Mouse (Mus musculus) gastrocnemius, adult 2 months (tissue): ENCODE data around the gene Fam136a. TPM values are rescaled to one million over a fixed set of nuclear protein-coding genes. Genes with fewer than 3 reads are reported as not detected.

ENCODE experiments used
- DNase-seq: peaks from one replicate; pipeline ENCODE4 v3.0.0; 2022
- H3K27ac ChIP-seq: fragments of 200-600 bp; 2 replicates; pipeline ENCODE4 v1.8.1; 2022; ENCODE audit warnings: mild to moderate bottlenecking
- H3K4me3 ChIP-seq: fragments of 200-600 bp; 2 replicates; pipeline ENCODE4 v1.8.1; 2022; ENCODE audit warnings: mild to moderate bottlenecking, moderate library complexity
- CTCF ChIP-seq: fragments of 200-600 bp; IDR thresholded peaks from 2 replicates; pipeline ENCODE4 v1.8.1; 2022; ENCODE audit warnings: antibody characterized with exemption, mild to moderate bottlenecking, moderate library complexity
- intact Hi-C: fragments of 180-260 bp; cut with DNase I; formaldehyde crosslinking; loops from one replicate; pipeline ENCODE4 v1.15.1; 2025
- total RNA-seq, 2 experiments: library from RNA; stranded (reverse); gene quantifications; 2 replicates each; pipeline ENCODE4 v1.2.3; 2021

Fam136a gene
- total RNA-seq, 2 experiments from 2014 or later, result 11.7 to 17.6 TPM

DNA sequence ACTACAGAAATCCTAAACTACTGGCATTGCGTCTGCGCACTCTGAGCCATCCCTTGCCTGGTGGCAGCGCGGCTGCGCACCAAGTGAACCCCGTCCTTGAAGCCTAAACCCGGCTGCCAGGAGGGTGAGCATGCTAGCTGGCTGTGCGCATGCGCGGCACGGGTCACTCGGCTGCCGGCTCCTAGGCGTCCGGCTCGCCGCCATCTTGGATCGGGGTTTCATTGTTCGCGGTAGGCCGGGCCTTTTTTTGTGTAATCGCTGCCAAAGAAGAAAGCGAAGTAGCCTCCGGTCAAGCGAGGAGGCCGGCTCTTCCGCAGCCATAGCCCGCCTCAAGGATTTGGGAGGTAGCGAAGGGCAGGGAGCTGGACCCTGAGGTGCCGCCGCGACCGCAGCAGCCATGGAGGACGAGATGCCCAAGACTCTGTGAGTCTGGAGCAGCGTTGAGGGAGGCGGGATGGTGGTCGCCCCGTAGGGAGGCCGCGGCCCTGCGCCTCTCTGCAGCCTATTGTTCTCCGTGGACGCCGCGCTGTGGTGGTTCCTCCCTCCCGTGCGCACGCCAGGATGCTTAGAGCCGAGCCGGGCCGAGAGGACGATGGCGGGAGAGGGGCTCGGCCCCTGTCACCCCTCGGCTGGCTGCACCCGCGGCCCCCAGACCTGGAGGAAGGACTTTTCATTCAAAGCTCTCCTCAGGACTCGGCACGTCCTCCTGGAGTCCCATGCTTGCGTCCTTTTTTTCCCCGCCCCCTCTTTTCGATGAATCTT lies 38.8 kb downstream of the Fam136a start, which contains the start of gene Tia1:
TSS of gene Tia1 (plus strand) at position 120 of the 762 bp plus-strand sequence.
- peak within 1 kb of the TSS; percentile 81 for H3K4me3 ChIP-seq
- peak within 1 kb of the TSS; percentile 95 for H3K27ac ChIP-seq
- intact Hi-C loops, result loop anchor here (5.0 kb wide), 1 partner anchor 262 kb away; no protein-coding TSS in a partner anchor
- peak; percentile 99 for DNase-seq
- TF ChIP-seq CTCF, result no peak; the same call in 1 of the 2 replicates

DNA sequence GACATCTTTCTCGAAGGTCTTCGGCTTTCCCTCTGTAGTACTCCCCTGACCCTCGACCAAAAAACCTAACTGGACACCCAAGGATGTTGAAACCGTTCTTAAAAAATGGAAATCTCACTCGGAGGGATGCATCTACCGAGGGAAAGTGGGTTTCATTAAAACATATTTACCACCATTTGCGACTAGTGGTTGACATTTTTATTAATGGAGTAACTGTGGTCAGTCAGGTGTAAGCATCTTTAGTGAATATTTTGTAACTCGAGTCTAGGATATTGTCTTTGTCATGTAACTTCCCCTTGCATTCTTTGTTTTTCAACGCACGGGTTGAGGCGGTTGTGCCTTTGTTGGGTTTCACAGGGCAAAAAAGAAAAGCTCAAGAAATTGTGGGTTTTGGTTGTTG lies 39.5 kb downstream of the Fam136a start:
- no peak for TF ChIP-seq CTCF
- intact Hi-C loops, result loop anchor here (5.0 kb wide), 1 partner anchor 263 kb away; no protein-coding TSS in a partner anchor

DNA sequence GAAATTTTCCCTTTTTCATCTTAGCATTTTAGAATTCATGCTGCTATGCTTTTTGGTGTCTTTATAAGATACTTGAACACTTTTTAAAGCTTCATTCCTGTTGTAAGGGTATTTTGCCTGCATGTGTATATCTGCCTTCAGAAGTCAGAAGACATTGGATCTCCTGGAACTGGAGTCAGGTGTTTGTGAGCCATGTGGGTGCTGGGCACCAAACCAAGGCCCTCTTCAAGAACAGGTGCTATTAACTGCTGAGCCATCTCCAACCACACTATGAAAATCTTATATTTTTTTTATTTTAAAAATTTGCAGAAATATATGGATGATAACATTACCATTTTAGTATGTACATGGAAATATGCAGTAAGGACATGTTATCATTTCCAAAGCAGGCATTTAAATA lies 40.9 kb downstream of the Fam136a start:
- intact Hi-C loops, result no loop called here
- Histone ChIP-seq H3K4me3 (peak overlapping the region; percentile 81), H3K27ac (peak overlapping the region; percentile 95)
- no peak for TF ChIP-seq CTCF
- DNase-seq, result peak; percentile 70

More for the DNA sequence above, 39.5 kb downstream of the Fam136a start:
- Histone ChIP-seq H3K4me3 (peak overlapping the region; percentile 81), H3K27ac (peak overlapping the region; percentile 95)
- DNase-seq, result no peak

DNA sequence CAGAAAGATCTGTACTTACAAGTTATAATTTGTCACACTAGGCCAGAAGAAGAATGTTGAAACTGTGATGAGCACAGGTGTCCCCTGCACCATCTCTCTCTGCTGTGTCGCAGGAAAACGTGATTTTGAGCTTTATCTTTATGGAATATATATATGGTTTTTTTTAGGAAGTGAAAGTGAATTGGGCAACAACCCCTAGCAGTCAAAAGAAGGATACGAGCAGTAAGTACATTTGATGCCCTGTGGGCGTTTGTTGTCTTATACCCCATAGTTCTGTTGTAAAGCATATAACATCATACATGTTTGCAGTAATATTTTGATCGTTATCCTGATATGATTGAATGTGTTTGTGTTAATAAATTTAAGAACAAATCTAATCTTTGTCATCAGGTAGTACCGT lies 53.3 kb downstream of the Fam136a start:
- Histone ChIP-seq H3K27ac (no peak overlapping the region), H3K4me3 (no peak overlapping the region)
- no peak for TF ChIP-seq CTCF
- intact Hi-C loops, result no loop called here
- DNase-seq, result no peak

DNA sequence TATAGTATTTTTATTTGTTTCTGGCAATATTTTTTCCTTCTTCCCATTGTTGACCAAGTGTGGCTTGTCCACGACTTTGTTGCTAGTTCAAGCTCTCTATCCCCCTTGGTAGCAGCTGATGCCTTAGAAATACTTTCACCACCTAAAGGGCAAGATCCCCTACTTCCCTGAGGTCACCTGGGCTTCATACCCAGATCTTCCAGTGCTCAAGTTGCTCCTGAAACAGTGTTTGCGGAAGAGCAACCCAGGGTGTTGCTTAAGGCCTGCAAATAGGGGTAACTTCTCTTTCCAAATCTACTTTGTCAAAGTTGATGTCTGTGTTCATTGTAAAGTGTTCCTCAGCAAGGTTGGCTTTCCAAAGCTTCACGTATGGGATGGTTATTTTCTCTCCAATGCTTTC lies 53.8 kb downstream of the Fam136a start:
- H3K27ac ChIP-seq, result no peak overlapping the region
- DNase-seq, result no peak
- intact Hi-C loops, result no loop called here
- TF ChIP-seq CTCF, result no peak
- no peak overlapping the region for H3K4me3 ChIP-seq

Other genes with a start within 250 kb of the Fam136a start
- gene Tgfa, start 170.4 kb upstream of the Fam136a start, total RNA-seq, result under 1 TPM; 0.31 to 0.66 TPM
- 10 to 100 TPM; 23.3 to 37.8 TPM for gene Snrpg, start 5.7 kb downstream of the Fam136a start, total RNA-seq
- gene Pcyox1, start 31.5 kb downstream of the Fam136a start, total RNA-seq, result 10 to 100 TPM; 49.7 to 50.8 TPM
- gene Tia1, start 38.6 kb downstream of the Fam136a start, total RNA-seq, result 10 to 100 TPM; 20.7 to 22.7 TPM
- under 1 TPM in 1 of 2 experiments, not detected in 1; 0.53 TPM for gene Gm44790, start 61.0 kb downstream of the Fam136a start, total RNA-seq
- 1 to 10 TPM; 7.5 to 8.0 TPM for gene C87436, start 72.7 kb downstream of the Fam136a start, total RNA-seq
- gene Pcbp1, start 160.7 kb downstream of the Fam136a start, total RNA-seq, result 100 to 1,000 TPM; 121 to 128 TPM